Mouse (Mus musculus) heart, adult 2 months (tissue): ENCODE data around the gene Zfp46.

ENCODE experiments used
- CTCF ChIP-seq: fragments of 200-600 bp; IDR thresholded peaks from 2 replicates; pipeline ENCODE4 v1.8.1; 2022; ENCODE audit warnings: antibody characterized with exemption, mild to moderate bottlenecking, moderate library complexity
- EP300 ChIP-seq: fragments of 200-500 bp; IDR thresholded peaks from 2 replicates; pipeline ENCODE4 v1.6.1; 2011; ENCODE audit warnings: low read depth, low read length, control low read depth; ENCODE audit not compliant: insufficient read depth
- POLR2A ChIP-seq: fragments of 200-500 bp; IDR thresholded peaks from 2 replicates; pipeline ENCODE4 v1.6.1; 2011; ENCODE audit warnings: mild to moderate bottlenecking, low read depth, low read length, control low read depth; ENCODE audit not compliant: insufficient read depth

- no peak for TF ChIP-seq POLR2A
- TF ChIP-seq EP300: no peak
- TF ChIP-seq CTCF: no peak
These were observed 17.7 kb upstream of the Zfp46 start for GRCm38 (mm10) chr4:136266716-136267343.
